Mouse (Mus musculus): ENCODE results near the gene Srrm4.

GRCm38 (mm10) chr5:116491794-116492420 is 99.7 kb downstream of the Srrm4 start:
- no peak for TF ChIP-seq CTCF (IDR thresholded peaks at IDR 0.05; ENCODE audit: low read depth)
- no peak for TF ChIP-seq EP300 (optimal IDR thresholded peaks at IDR 0.05)
